Mouse (Mus musculus) limb, embryonic 12.5 days (tissue): ENCODE data around the gene Tmem123. TPM values are rescaled to one million over a fixed set of nuclear protein-coding genes. Genes with fewer than 3 reads are reported as not detected.

Experiments used
- ATAC-seq: fragments of 200-750 bp; cut with Nextera tagmentation; 2 replicates; pipeline ENCODE4 v1.8.0; 2017; ENCODE audit warnings: low read depth, moderate TSS enrichment; ENCODE audit not compliant: insufficient number of reproducible peaks, insufficient read depth, low FRiP score, low TSS enrichment
- H3K27ac ChIP-seq: fragments of 300-500 bp; sonication (generic); 2 replicates; pipeline ENCODE4 v1.5.1; 2016; ENCODE audit warnings: mild to moderate bottlenecking, moderate library complexity
- H3K27me3 ChIP-seq: fragments of 300-500 bp; sonication (generic); 2 replicates; pipeline ENCODE4 v1.6.1; 2016; ENCODE audit warnings: mild to moderate bottlenecking, moderate library complexity
- H3K36me3 ChIP-seq: fragments of 300-500 bp; sonication (generic); 2 replicates; pipeline ENCODE4 v1.6.1; 2016; ENCODE audit warnings: mild to moderate bottlenecking, moderate library complexity
- H3K4me1 ChIP-seq: fragments of 300-500 bp; sonication (generic); replicated peaks from 2 replicates; pipeline ENCODE4 v1.6.1; 2016
- H3K4me2 ChIP-seq: fragments of 300-500 bp; sonication (generic); 2 replicates; pipeline ENCODE4 v1.6.1; 2016; ENCODE audit warnings: mild to moderate bottlenecking, moderate library complexity
- H3K4me3 ChIP-seq: fragments of 300-500 bp; sonication (generic); replicated peaks from 2 replicates; pipeline ENCODE4 v1.5.1; 2016; ENCODE audit warnings: mild to moderate bottlenecking
- H3K9ac ChIP-seq: fragments of 300-500 bp; sonication (generic); replicated peaks from 2 replicates; pipeline ENCODE4 v1.6.1; 2016; ENCODE audit warnings: mild to moderate bottlenecking, moderate library complexity
- H3K9me3 ChIP-seq: fragments of 300-500 bp; sonication (generic); 2 replicates; pipeline ENCODE4 v1.6.1; 2016; ENCODE audit warnings: mild to moderate bottlenecking, moderate library complexity
- WGBS: fragments of 180-500 bp; shearing (Covaris S2); methylation state at CpG from one replicate; pipeline ENCODE4 v1.1.7; 2016; 5-methylcytosine and 5-hydroxymethylcytosine counted together
- polyA plus RNA-seq: library from polyadenylated mRNA; unstranded; fragments of >200 nt; fragmentation: Nextera tagmentation; extraction: Ambion mirVana; gene quantifications from 2 replicates; pipeline ENCODE4 v1.2.1, GENCODE M21; 2016

The Tmem123 gene
- 80.7 and 89.1 TPM in 2 replicates for polyA plus RNA-seq

DNA sequence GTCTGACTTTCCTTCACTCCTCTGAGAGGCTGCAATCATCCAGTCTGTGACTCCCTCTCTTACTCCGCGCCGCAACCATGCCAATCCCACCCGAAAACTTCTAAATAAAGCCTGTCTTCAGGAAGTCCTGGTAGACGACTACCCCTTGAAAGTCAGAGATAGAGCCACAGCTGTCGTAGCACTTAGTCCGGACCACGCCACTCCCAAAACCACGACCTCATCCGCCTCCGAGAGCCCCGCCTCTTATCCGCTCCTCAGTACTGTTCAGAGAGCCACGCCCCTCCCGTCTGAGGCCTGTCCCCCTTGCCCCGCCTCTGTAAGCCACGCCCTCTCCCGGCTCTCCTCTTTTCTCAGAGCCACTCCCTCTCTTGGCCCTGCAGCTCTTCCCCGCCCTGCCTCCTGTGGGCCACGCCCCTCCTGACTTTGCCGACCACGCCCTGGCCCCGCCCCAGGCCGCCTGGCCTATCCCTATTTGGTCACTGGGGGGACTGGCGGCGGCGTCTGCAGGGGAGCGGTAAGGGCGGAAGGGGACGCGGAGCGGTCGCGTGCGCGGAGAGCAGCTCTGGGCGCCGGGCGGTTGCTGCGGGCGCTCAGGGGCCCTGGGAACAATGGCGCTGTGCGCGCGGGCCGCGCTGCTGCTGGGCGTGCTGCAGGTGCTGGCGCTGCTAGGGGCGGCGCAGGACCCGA lies at the start of gene Tmem123:
TSS of gene Tmem123 (plus strand) at position 428 of the 687 bp plus-strand sequence.
- WGBS, result 1% methylated on average over 52 of the region's 52 CpGs
- H3K27me3 ChIP-seq, result peaks cover 13% of the 10 kb centered on the region
- H3K4me3 ChIP-seq, result peak within 1 kb of the TSS; percentile 68
- H3K9me3 ChIP-seq, result peaks cover 4% of the 10 kb centered on the region; the same call in 1 of the 2 replicates
- peaks cover 19% of the 10 kb centered on the region for H3K4me1 ChIP-seq
- H3K9ac ChIP-seq, result peak within 1 kb of the TSS; percentile 74
- peaks cover 4% of the 10 kb centered on the region for H3K36me3 ChIP-seq
- peak within 1 kb of the TSS; percentile 78 for H3K27ac ChIP-seq
- peak within 1 kb of the TSS; percentile 69 for H3K4me2 ChIP-seq
- ATAC-seq, result peak; percentile 98

- no peaks in the 10 kb centered on the region for H3K4me1 ChIP-seq
- no peak overlapping the region for H3K9ac ChIP-seq
- no peaks in the 10 kb centered on the region for H3K27me3 ChIP-seq
- H3K9me3 ChIP-seq, result no peaks in the 10 kb centered on the region
- 41% methylated on average over 4 of the region's 4 CpGs for WGBS
- no peak; the same call in 1 of the 2 replicates for ATAC-seq
- H3K36me3 ChIP-seq, result no peaks in the 10 kb centered on the region
- H3K27ac ChIP-seq, result no peak overlapping the region
- no peak overlapping the region for H3K4me3 ChIP-seq
- no peak overlapping the region for H3K4me2 ChIP-seq
Observed at GRCm38 (mm10) chr9:7714062-7714907, 49.6 kb upstream of the Tmem123 start.

GRCm38 (mm10) chr9:7714908-7715175 lies 49.0 kb upstream of the Tmem123 start:
- Histone ChIP-seq H3K36me3 (no peaks in the 10 kb centered on the region), H3K9me3 (no peaks in the 10 kb centered on the region), H3K4me2 (no peak overlapping the region), H3K27me3 (no peaks in the 10 kb centered on the region), H3K9ac (no peak overlapping the region), H3K27ac (no peak overlapping the region), H3K4me3 (no peak overlapping the region), H3K4me1 (no peaks in the 10 kb centered on the region)
- WGBS, result 72% methylated on average over 2 of the region's 2 CpGs
- ATAC-seq, result no peak

GRCm38 (mm10) chr9:7721543-7721942 lies 42.3 kb upstream of the Tmem123 start:
- Histone ChIP-seq H3K9me3 (no peaks in the 10 kb centered on the region), H3K36me3 (no peaks in the 10 kb centered on the region), H3K27me3 (no peaks in the 10 kb centered on the region), H3K4me3 (no peak overlapping the region), H3K4me2 (no peak overlapping the region), H3K27ac (no peak overlapping the region), H3K4me1 (no peaks in the 10 kb centered on the region), H3K9ac (no peak overlapping the region)
- ATAC-seq, result no peak
- WGBS, result 93% methylated on average over 1 of the region's 1 CpGs

DNA sequence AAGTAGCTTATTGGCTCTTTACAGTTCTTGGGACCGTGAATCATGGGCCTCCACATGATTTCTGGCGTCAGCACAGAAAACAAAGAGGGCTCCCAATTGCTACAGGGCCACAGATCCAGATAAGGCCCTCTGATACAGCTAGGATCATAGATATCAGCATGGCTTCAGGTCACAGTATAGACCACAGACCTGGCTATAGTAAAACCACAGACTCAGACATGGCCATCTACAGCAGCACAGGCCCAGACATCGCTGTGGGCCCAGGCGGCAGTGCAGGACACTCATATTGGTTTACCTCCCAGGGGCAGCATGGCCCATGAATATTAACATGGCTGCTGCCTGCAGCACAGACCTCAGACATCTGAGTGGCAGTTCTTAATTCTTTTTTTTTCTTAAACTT lies 34.8 kb upstream of the Tmem123 start:
- Histone ChIP-seq H3K4me3 (no peak overlapping the region), H3K27me3 (no peaks in the 10 kb centered on the region), H3K36me3 (no peaks in the 10 kb centered on the region), H3K4me2 (no peak overlapping the region), H3K9me3 (no peaks in the 10 kb centered on the region), H3K27ac (no peak overlapping the region), H3K4me1 (no peaks in the 10 kb centered on the region), H3K9ac (no peak overlapping the region)
- 87% methylated on average over 4 of the region's 4 CpGs for WGBS
- no peak for ATAC-seq

- 82% methylated on average over 1 of the region's 1 CpGs for WGBS
- no peaks in the 10 kb centered on the region for H3K27me3 ChIP-seq
- H3K4me3 ChIP-seq, result no peak overlapping the region
- no peaks in the 10 kb centered on the region for H3K9me3 ChIP-seq
- no peak for ATAC-seq
- no peaks in the 10 kb centered on the region for H3K36me3 ChIP-seq
- no peak overlapping the region for H3K4me2 ChIP-seq
- H3K27ac ChIP-seq, result no peak overlapping the region
- no peak overlapping the region for H3K9ac ChIP-seq
- H3K4me1 ChIP-seq, result no peaks in the 10 kb centered on the region
Observed at GRCm38 (mm10) chr9:7742696-7743095, 21.1 kb upstream of the Tmem123 start.

- Histone ChIP-seq H3K4me2 (no peak overlapping the region), H3K4me1 (no peaks in the 10 kb centered on the region), H3K4me3 (no peak overlapping the region), H3K27ac (no peak overlapping the region), H3K27me3 (no peaks in the 10 kb centered on the region), H3K9ac (no peak overlapping the region), H3K36me3 (no peaks in the 10 kb centered on the region), H3K9me3 (no peaks in the 10 kb centered on the region)
- no peak for ATAC-seq
- WGBS, result 65% methylated on average over 1 of the region's 1 CpGs
Observed at GRCm38 (mm10) chr9:7744156-7744555, 19.7 kb upstream of the Tmem123 start.

DNA sequence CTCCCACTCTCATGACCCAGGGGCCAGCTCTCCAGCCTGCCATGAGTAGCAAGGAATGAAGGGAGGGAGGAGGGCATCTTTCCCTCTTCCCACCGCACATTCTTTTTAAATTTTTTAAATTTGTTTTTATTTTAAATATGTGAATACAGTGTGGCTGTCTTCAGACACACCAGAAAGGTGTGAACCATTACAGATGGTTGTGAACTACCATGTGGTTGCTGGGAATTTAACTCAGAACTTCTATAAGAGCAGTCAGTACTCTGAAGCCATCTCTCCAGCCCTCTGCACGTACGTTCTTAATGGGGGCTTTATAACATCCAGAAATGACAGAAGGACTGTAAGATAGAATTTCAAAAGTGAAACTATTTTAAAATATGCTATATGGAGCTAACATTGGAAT lies 15.0 kb upstream of the Tmem123 start:
- Histone ChIP-seq H3K9me3 (no peaks in the 10 kb centered on the region), H3K27me3 (no peaks in the 10 kb centered on the region), H3K9ac (no peak overlapping the region), H3K27ac (no peak overlapping the region), H3K4me2 (no peak overlapping the region), H3K4me3 (no peak overlapping the region), H3K36me3 (no peaks in the 10 kb centered on the region), H3K4me1 (no peaks in the 10 kb centered on the region)
- ATAC-seq, result no peak
- 85% methylated on average over 3 of the region's 3 CpGs for WGBS

DNA sequence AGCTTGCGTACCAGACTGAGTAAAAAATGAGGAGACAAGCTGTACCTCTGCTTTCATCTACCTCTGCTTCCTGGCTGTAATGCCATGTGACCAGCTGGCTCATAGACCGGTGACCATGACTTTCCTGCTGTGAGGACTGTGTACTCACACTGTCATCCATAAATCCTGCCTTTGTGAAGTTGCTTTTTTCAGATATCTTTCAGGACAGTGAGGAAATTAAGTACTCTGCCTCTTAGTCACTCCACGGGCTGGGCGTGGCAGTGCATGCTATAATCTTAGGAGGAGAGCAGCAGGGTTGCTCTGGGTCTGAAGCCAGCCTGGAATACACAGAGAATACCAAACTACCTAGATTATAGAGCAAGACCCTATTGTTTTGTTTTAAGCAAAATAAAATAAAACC lies 14.3 kb upstream of the Tmem123 start:
- 82% methylated on average over 4 of the region's 4 CpGs for WGBS
- no peaks in the 10 kb centered on the region for H3K4me1 ChIP-seq
- no peak for ATAC-seq
- H3K4me3 ChIP-seq, result no peak overlapping the region
- no peak overlapping the region for H3K27ac ChIP-seq
- H3K9ac ChIP-seq, result no peak overlapping the region
- no peaks in the 10 kb centered on the region for H3K36me3 ChIP-seq
- no peaks in the 10 kb centered on the region for H3K9me3 ChIP-seq
- no peaks in the 10 kb centered on the region for H3K27me3 ChIP-seq
- H3K4me2 ChIP-seq, result no peak overlapping the region

GRCm38 (mm10) chr9:7755889-7756423 lies 7.9 kb upstream of the Tmem123 start:
- Histone ChIP-seq H3K4me3 (no peak overlapping the region), H3K4me2 (no peak overlapping the region), H3K4me1 (no peaks in the 10 kb centered on the region), H3K27me3 (no peaks in the 10 kb centered on the region), H3K27ac (no peak overlapping the region), H3K36me3 (no peaks in the 10 kb centered on the region), H3K9ac (no peak overlapping the region), H3K9me3 (peaks cover 4% of the 10 kb centered on the region; the same call in 1 of the 2 replicates)
- ATAC-seq, result no peak
- 85% methylated on average over 2 of the region's 2 CpGs for WGBS

DNA sequence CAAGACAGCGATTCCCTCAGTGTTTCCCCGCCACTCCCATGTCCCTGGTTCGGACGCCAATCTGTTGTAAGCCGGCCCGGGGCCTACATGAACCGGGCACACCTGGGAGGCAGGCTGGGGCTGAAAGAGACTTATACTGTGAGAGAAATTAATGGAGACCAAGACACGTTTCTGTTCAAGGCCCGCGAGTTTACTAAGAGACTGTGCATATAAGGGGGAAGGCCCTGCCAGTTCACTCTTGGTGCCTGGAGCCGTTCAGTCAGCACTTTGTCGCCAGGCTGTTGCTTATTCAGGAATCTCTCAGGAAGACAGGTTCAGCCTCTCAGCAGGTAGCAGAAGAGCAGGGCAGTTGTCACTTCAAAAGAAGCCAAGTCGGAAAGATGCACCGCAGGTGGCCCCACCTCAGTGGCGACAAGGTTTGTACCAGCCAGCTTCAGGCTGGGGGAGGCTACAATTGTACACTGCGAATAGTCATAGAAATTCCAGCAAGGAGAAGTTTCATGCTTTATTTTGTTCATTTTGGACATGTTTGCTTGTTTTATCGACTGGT lies 1.9 kb upstream of the Tmem123 start:
- Histone ChIP-seq H3K4me2 (no peak overlapping the region), H3K4me1 (peaks cover 14% of the 10 kb centered on the region), H3K9ac (no peak overlapping the region), H3K4me3 (no peak overlapping the region), H3K27me3 (peaks cover 13% of the 10 kb centered on the region), H3K27ac (no peak overlapping the region), H3K9me3 (peaks cover 4% of the 10 kb centered on the region; the same call in 1 of the 2 replicates), H3K36me3 (no peaks in the 10 kb centered on the region)
- ATAC-seq, result no peak
- 36% methylated on average over 17 of the region's 17 CpGs for WGBS
